Mouse (Mus musculus): ENCODE measurements around the gene Cpne5. TPM values are rescaled to one million over a fixed set of nuclear protein-coding genes. Genes with fewer than 3 reads are reported as not detected.

Gene Cpne5
- polyA plus RNA-seq, 1 experiment from 2014 or later, result not detected

DNA sequence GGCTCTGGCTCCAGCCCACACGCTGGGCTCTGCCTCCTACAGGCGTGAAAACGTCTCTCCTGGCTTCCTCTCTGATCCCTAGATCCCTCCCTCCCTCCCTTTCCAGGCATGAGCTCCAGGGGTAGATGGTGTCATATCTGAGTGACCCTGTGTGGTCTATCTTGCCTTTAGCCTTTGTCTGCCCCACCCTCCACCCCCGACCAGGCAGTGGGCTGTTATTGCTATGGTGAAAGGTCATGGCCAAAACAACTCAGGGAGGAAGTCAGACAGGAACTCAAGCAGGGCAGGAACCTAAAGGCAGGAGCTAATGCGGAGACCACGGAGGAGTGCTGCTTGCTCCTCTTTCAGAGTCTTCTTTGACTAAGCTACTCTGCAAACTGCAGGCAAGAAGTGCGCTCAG is 26.1 kb downstream of the Cpne5 start:
- H3K36me3 ChIP-seq (ENCODE audit: inconsistent target), result no peaks in the 10 kb centered on the region
- no peak overlapping the region for H3K27ac ChIP-seq
- no peaks in the 10 kb centered on the region for H3K79me2 ChIP-seq (ENCODE audit: inconsistent target)
- no peak overlapping the region for H3K4me3 ChIP-seq (ENCODE audit: inconsistent target)
- WGBS (ENCODE audit: missing documents), result 65% methylated on average over 4 of the region's 7 CpGs

GRCm38 (mm10) chr17:29210037-29210436 is 27.9 kb downstream of the Cpne5 start:
- Histone ChIP-seq H3K27ac (no peak overlapping the region), H3K36me3 (ENCODE audit: inconsistent target) (no peaks in the 10 kb centered on the region), H3K79me2 (ENCODE audit: inconsistent target) (no peaks in the 10 kb centered on the region), H3K4me3 (ENCODE audit: inconsistent target) (no peak overlapping the region)
- WGBS (ENCODE audit: missing documents), result 90% methylated on average over 3 of the region's 3 CpGs

GRCm38 (mm10) chr17:29206052-29206451 is 31.9 kb downstream of the Cpne5 start:
- Histone ChIP-seq H3K27ac (no peak overlapping the region), H3K4me3 (ENCODE audit: inconsistent target) (no peak overlapping the region)
- 90% methylated on average over 6 of the region's 7 CpGs for WGBS (ENCODE audit: missing documents)

GRCm38 (mm10) chr17:29202604-29203003 is 35.4 kb downstream of the Cpne5 start:
- Histone ChIP-seq H3K27ac (no peak overlapping the region), H3K79me2 (ENCODE audit: inconsistent target) (no peaks in the 10 kb centered on the region), H3K36me3 (ENCODE audit: inconsistent target) (no peaks in the 10 kb centered on the region), H3K4me3 (ENCODE audit: inconsistent target) (no peak overlapping the region)
- WGBS (ENCODE audit: missing documents), result 87% methylated on average over 6 of the region's 6 CpGs

More at GRCm38 (mm10) chr17:29206052-29206451, 31.9 kb downstream of the Cpne5 start:
- H3K36me3 ChIP-seq (ENCODE audit: inconsistent target), result no peaks in the 10 kb centered on the region
- no peaks in the 10 kb centered on the region for H3K79me2 ChIP-seq (ENCODE audit: inconsistent target)

DNA sequence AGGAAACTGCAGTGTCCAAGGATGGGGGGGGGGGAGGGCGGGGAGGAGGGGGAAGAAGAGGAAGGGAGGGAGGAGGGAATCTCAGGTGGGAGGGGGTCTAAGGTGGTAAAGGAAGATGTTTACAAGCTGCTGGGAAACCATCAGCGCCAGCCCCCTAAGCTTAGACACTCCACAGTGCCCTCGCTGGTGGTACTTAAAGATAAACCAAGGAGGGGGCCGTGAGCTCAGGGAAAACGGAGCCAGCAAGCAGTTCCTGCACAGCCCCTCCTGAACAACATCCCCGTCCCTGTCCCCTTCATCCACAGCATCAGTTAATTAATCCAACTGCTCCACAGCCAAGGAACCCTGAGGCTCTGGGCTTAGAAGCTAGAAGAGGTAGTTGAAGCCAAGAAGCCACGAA is 38.1 kb downstream of the Cpne5 start:
- no peak overlapping the region for H3K27ac ChIP-seq
- WGBS (ENCODE audit: missing documents), result 87% methylated on average over 6 of the region's 7 CpGs
- H3K79me2 ChIP-seq (ENCODE audit: inconsistent target), result no peaks in the 10 kb centered on the region
- no peak overlapping the region for H3K4me3 ChIP-seq (ENCODE audit: inconsistent target)
- no peaks in the 10 kb centered on the region for H3K36me3 ChIP-seq (ENCODE audit: inconsistent target)

DNA sequence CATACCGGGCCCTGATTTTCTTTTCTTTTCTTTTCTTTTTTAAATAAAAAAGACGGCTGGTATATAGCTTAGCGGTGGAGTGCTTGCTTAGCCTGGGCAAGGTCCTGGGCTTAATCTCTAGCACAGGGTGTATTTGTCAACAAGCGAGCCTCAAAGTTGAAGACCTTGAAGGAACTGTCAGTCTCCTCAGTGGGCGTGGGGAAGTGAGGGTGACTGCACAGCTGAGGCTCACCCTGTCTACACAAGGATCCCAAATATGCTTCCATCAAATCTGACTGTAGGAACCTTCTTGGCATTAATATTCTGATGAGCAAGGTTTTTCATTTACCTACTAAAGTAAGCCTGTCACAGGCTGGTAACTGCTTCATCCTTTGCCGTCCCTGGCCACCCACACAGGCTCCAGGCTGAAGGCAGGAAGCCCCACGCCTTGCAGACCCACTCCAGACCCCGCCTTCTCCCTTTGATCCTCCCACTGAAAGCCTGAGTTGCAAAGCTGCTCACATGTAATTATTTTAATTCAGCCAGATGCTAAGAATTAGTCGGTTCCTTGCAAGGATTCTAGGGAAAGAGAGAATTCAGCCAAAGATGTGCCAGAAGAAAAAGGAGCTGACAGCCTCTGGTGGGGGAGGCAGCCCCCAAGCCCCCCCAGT is 38.7 kb downstream of the Cpne5 start:
- WGBS (ENCODE audit: missing documents), result 68% methylated on average over 8 of the region's 9 CpGs
- H3K79me2 ChIP-seq (ENCODE audit: inconsistent target), result no peaks in the 10 kb centered on the region
- no peaks in the 10 kb centered on the region for H3K36me3 ChIP-seq (ENCODE audit: inconsistent target)
- H3K4me3 ChIP-seq (ENCODE audit: inconsistent target), result no peak overlapping the region
- H3K27ac ChIP-seq, result no peak overlapping the region

DNA sequence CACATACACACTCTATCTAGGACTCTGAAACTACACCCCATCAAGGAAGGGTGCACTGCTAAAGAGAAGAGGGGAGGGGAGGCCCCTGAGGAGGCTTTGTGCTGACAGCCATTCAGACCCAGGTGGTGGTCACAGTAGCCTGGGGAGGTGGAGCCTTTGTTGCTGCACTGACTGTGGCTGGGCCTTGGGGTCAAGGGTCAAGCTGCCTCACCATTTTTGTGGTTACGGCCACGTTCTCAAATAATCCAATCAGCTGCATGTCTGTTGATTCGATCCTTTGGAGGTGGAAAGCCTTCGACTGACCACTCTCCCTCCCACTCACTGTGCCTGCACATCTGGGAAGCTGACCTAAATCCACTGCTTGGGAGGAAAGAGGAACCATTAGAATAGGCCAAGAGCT is 42.4 kb downstream of the Cpne5 start:
- no peaks in the 10 kb centered on the region for H3K79me2 ChIP-seq (ENCODE audit: inconsistent target)
- WGBS (ENCODE audit: missing documents), result 88% methylated on average over 4 of the region's 4 CpGs
- H3K27ac ChIP-seq, result no peak overlapping the region
- no peaks in the 10 kb centered on the region for H3K36me3 ChIP-seq (ENCODE audit: inconsistent target)
- H3K4me3 ChIP-seq (ENCODE audit: inconsistent target), result no peak overlapping the region

- WGBS (ENCODE audit: missing documents), result 31% methylated on average over 12 of the region's 12 CpGs
- Histone ChIP-seq H3K79me2 (ENCODE audit: inconsistent target) (no peaks in the 10 kb centered on the region), H3K4me3 (ENCODE audit: inconsistent target) (no peak overlapping the region), H3K36me3 (ENCODE audit: inconsistent target) (no peaks in the 10 kb centered on the region), H3K27ac (no peak overlapping the region)
These were observed 49.0 kb downstream of the Cpne5 start for GRCm38 (mm10) chr17:29188989-29189388.

- no peak overlapping the region for H3K27ac ChIP-seq
- H3K36me3 ChIP-seq (ENCODE audit: inconsistent target), result no peaks in the 10 kb centered on the region
- WGBS (ENCODE audit: missing documents), result 88% methylated on average over 10 of the region's 10 CpGs
- no peak overlapping the region for H3K4me3 ChIP-seq (ENCODE audit: inconsistent target)
- no peaks in the 10 kb centered on the region for H3K79me2 ChIP-seq (ENCODE audit: inconsistent target)
These were observed 50.7 kb downstream of the Cpne5 start for GRCm38 (mm10) chr17:29186989-29187859.

GRCm38 (mm10) chr17:29185376-29186046 is 52.5 kb downstream of the Cpne5 start:
- Histone ChIP-seq H3K4me3 (ENCODE audit: inconsistent target) (no peak overlapping the region), H3K36me3 (ENCODE audit: inconsistent target) (no peaks in the 10 kb centered on the region), H3K79me2 (ENCODE audit: inconsistent target) (no peaks in the 10 kb centered on the region), H3K27ac (no peak overlapping the region)
- WGBS (ENCODE audit: missing documents), result 87% methylated on average over 7 of the region's 7 CpGs

GRCm38 (mm10) chr17:29183162-29183561 is 54.8 kb downstream of the Cpne5 start:
- no peaks in the 10 kb centered on the region for H3K79me2 ChIP-seq (ENCODE audit: inconsistent target)
- no peak overlapping the region for H3K4me3 ChIP-seq (ENCODE audit: inconsistent target)
- H3K27ac ChIP-seq, result no peak overlapping the region
- 88% methylated on average over 11 of the region's 11 CpGs for WGBS (ENCODE audit: missing documents)
- no peaks in the 10 kb centered on the region for H3K36me3 ChIP-seq (ENCODE audit: inconsistent target)

GRCm38 (mm10) chr17:29181751-29182150 is 56.2 kb downstream of the Cpne5 start:
- WGBS (ENCODE audit: missing documents), result 90% methylated on average over 5 of the region's 5 CpGs
- Histone ChIP-seq H3K27ac (no peak overlapping the region), H3K79me2 (ENCODE audit: inconsistent target) (no peaks in the 10 kb centered on the region), H3K4me3 (ENCODE audit: inconsistent target) (no peak overlapping the region), H3K36me3 (ENCODE audit: inconsistent target) (no peaks in the 10 kb centered on the region)

- H3K36me3 ChIP-seq (ENCODE audit: inconsistent target), result no peaks in the 10 kb centered on the region
- H3K4me3 ChIP-seq (ENCODE audit: inconsistent target), result no peak overlapping the region
- H3K79me2 ChIP-seq (ENCODE audit: inconsistent target), result no peaks in the 10 kb centered on the region
- no peak overlapping the region for H3K27ac ChIP-seq
- WGBS (ENCODE audit: missing documents), result 51% methylated on average over 4 of the region's 4 CpGs
These were observed 57.4 kb downstream of the Cpne5 start for GRCm38 (mm10) chr17:29180406-29181127.

DNA sequence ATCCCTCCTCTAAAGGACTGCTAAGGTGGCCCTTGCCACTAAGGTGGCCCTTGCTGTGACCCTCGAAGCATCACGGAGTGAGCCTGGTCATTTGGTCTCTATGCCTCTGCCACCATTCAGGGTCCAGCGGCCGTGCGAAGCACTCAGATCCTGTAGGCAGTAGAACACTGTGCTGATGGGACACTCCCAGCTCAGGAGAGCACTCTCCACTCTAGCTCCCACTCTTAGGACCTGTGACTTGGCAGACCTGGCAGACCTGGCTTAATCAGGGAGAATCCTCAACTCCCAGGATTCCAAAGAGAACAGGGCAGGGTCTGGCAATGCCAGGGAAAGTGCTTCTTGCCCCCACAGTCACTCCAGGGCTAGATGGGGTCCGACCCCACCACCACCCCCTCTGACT is 58.0 kb downstream of the Cpne5 start:
- no peaks in the 10 kb centered on the region for H3K36me3 ChIP-seq (ENCODE audit: inconsistent target)
- no peaks in the 10 kb centered on the region for H3K79me2 ChIP-seq (ENCODE audit: inconsistent target)
- WGBS (ENCODE audit: missing documents), result 93% methylated on average over 6 of the region's 6 CpGs
- no peak overlapping the region for H3K27ac ChIP-seq
- H3K4me3 ChIP-seq (ENCODE audit: inconsistent target), result no peak overlapping the region
